31 mouse cellular contexts compared by ENCODE assay signal in the genomic region with DNA sequence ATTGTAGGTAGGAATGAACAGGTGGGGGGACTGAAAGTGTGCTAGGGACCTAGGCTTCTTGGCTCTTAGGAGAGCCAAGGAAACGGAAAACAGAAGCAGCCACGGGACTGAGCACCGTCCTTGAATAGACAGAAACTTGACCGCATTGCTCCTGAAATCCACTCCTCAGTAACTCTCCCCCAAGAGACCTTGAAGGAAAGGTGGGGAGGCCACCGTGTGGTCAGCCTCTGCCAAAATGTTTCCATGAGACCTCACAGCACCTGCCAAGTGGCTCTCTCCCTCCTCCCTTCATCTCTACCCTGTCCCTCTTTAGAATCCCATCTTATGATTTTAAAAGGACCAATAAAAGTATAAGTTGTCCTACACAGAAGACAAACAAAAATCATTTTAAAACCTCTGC. TPM values are rescaled to one million over a fixed set of nuclear protein-coding genes. Genes with fewer than 3 reads are reported as not detected.
"Had no signal": no experiment of that assay in that cellular context is flagged by ENCODE, and none has a peak within 500 bp of the region (broad histone marks: within the 10 kb centered on the region; RNA-seq: fewer than 3 reads in every experiment).

No protein-coding gene starts in this region.

- ATAC-seq: forebrain, embryonic 13.5 days; forebrain, embryonic 14.5 days; forebrain, embryonic 15.5 days; forebrain, embryonic 16.5 days; forebrain, postnatal 0 days had no signal

- H3K27ac ChIP-seq: embryonic facial prominence, embryonic 10.5 days; embryonic facial prominence, embryonic 12.5 days; embryonic facial prominence, embryonic 13.5 days; embryonic facial prominence, embryonic 15.5 days; forebrain, embryonic 10.5 days; forebrain, embryonic 12.5 days; forebrain, embryonic 13.5 days; forebrain, embryonic 15.5 days; gastrocnemius, adult 2 months; heart, adult 2 months had no signal

- H3K4me2 ChIP-seq: embryonic facial prominence, embryonic 12.5 days; embryonic facial prominence, embryonic 13.5 days; embryonic facial prominence, embryonic 15.5 days; forebrain, embryonic 12.5 days; forebrain, embryonic 13.5 days; forebrain, embryonic 15.5 days had no signal

- DNase-seq: cerebellum, adult 9-10 months; cerebellum, adult 9-11 months; cerebellum, postnatal 10 days; cerebellum, postnatal 14 days; cerebellum, postnatal 25 days; cerebellum, postnatal 36 days; embryo, embryonic 11 days; forebrain, postnatal 0 days; gastrocnemius, adult 2 months; gastrocnemius, postnatal 10 days; gastrocnemius, postnatal 14 days; gastrocnemius, postnatal 25 days; gastrocnemius, postnatal 36 days; heart, adult 18-20 months; heart, adult 2 months had no signal

- H3K36me3 ChIP-seq: embryonic facial prominence, embryonic 10.5 days; embryonic facial prominence, embryonic 12.5 days; embryonic facial prominence, embryonic 13.5 days; embryonic facial prominence, embryonic 15.5 days; forebrain, embryonic 10.5 days; forebrain, embryonic 12.5 days; forebrain, embryonic 15.5 days had no signal

- H3K4me1 ChIP-seq: embryonic facial prominence, embryonic 10.5 days; embryonic facial prominence, embryonic 12.5 days; embryonic facial prominence, embryonic 15.5 days; forebrain, embryonic 10.5 days; forebrain, embryonic 12.5 days; forebrain, embryonic 13.5 days; forebrain, embryonic 15.5 days had no signal

- H3K27me3 ChIP-seq: embryonic facial prominence, embryonic 12.5 days; embryonic facial prominence, embryonic 13.5 days; embryonic facial prominence, embryonic 15.5 days; forebrain, embryonic 12.5 days; forebrain, embryonic 13.5 days; forebrain, embryonic 15.5 days had no signal

- H3K9me3 ChIP-seq: embryonic facial prominence, embryonic 10.5 days; embryonic facial prominence, embryonic 12.5 days; embryonic facial prominence, embryonic 13.5 days; embryonic facial prominence, embryonic 15.5 days; forebrain, embryonic 10.5 days; forebrain, embryonic 12.5 days; forebrain, embryonic 13.5 days; forebrain, embryonic 15.5 days had no signal

- H3K4me3 ChIP-seq: embryonic facial prominence, embryonic 10.5 days; embryonic facial prominence, embryonic 12.5 days; embryonic facial prominence, embryonic 13.5 days; embryonic facial prominence, embryonic 15.5 days; erythroblast, embryonic 14.5 days; forebrain, embryonic 10.5 days; forebrain, embryonic 12.5 days; forebrain, embryonic 13.5 days; forebrain, embryonic 15.5 days; gastrocnemius, adult 2 months; heart, adult 2 months had no signal

- H3K9ac ChIP-seq: embryonic facial prominence, embryonic 12.5 days; embryonic facial prominence, embryonic 13.5 days; embryonic facial prominence, embryonic 15.5 days; forebrain, embryonic 12.5 days; forebrain, embryonic 13.5 days; forebrain, embryonic 15.5 days; forebrain, postnatal 0 days had no signal

RNA-seq across cellular contexts. Expression of a gene that starts 40.4 kb away (rescaled TPM):
- total RNA-seq: gastrocnemius, adult 18-20 months; gastrocnemius, adult 2 months; gastrocnemius, adult 8-10 months; gastrocnemius, postnatal 10 days; gastrocnemius, postnatal 14 days; gastrocnemius, postnatal 25 days; gastrocnemius, postnatal 36 days; gastrocnemius, postnatal 4 days; granulocyte monocyte progenitor cell, adult 5-6 weeks had no signal
- polyA plus RNA-seq: embryonic facial prominence, embryonic 10.5 days; embryonic facial prominence, embryonic 11.5 days; erythroblast, embryonic 14.5 days had no signal

RNA-seq across cellular contexts. Expression of a gene that starts 48.8 kb away (rescaled TPM):
- total RNA-seq: gastrocnemius, adult 2 months; granulocyte monocyte progenitor cell, adult 5-6 weeks had no signal
- polyA plus RNA-seq: erythroblast, embryonic 14.5 days had no signal
